Mouse (Mus musculus) naive thymus-derived CD4-positive, alpha-beta T cell, adult 5 months (primary cell): ENCODE measurements around the gene Anapc15. TPM values are rescaled to one million over a fixed set of nuclear protein-coding genes. Genes with fewer than 3 reads are reported as not detected.

Experiments used
- polyA plus RNA-seq: library from polyadenylated mRNA; unstranded; fragments of 100-300 nt; shearing (Covaris generic); gene quantifications from one replicate; pipeline ENCODE4 v1.2.1, GENCODE M21; 2017

The Anapc15 gene
- polyA plus RNA-seq = 46.6 TPM

GRCm38 (mm10) chr7:101863415-101863814 lies at the start of gene Anapc15:
TSS of gene Anapc15 (plus strand) at chr7:101863715.

DNA sequence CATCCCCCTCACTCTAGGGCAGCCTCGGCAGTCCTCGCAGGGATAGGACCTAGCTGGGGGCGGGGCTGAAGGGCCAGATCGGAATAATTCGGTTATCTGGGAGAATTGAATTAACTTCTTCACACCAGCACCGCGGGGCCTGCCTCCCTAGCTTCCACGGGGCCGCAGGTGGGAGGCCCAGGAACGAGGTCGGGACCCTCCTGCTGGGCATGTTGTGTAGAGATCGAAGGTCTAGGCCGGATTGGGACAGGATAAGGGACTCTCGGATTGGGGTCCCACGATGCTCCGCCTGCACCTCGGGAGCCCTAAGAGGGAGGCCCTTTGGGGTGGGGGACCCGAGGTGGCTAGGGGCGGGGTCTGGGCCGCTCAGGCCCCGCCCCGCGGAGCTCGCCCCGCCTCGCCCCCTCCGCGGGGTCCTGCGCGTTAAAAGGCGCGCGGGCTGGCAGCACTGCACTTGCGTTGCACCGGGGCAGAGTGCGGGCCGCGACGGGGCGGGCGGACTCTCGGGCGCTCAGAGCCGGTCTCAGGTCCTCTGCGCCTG lies 45.6 kb upstream of the Anapc15 start, which contains the start of gene Phox2a:
TSS of gene Phox2a (plus strand) at position 453 of the 541 bp plus-strand sequence.

DNA sequence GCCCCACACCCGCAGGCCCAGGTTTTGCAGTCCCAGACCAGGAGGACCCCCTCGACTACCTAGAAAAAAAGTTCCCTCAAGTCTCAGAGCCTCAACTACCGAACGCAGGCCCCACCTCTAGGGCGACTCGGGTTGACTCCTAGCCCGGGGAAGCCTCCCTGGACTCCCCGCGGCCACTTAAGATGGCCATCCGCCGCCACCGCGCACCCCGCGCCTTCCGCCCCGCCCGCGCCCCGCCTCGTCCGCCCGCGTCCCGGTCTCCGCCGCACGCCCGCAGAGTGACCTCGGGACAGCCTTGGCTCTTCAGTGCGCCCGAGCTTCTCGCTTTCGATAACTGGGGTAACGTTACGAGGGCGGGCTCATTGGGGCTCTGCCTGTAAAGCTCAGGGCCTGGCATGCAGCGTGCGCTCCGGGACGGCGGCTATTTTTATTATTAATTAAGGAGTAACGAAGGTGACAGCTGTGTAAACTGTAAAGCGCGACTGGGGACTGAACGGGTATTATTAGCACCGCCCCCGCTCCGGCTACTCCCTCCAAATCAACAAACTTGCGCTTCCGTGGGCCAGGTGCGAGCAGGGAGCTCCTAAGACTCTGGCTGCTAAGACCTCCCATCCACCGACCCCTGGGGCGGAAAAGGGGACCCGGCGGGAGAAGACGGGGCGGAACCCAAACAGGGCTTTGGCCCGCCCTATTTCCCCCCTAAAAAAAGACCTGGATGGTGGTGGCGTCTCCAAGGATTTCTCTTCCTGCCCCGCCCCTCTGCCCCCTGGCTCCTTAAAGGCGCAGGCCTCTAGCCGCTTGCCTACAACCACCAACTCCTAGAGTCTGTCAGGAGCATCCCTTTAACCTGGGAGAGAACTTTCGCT lies 25.7 kb upstream of the Anapc15 start, which contains the start of gene Inppl1:
TSS of gene Inppl1 (minus strand) at position 624 of the 866 bp plus-strand sequence.

DNA sequence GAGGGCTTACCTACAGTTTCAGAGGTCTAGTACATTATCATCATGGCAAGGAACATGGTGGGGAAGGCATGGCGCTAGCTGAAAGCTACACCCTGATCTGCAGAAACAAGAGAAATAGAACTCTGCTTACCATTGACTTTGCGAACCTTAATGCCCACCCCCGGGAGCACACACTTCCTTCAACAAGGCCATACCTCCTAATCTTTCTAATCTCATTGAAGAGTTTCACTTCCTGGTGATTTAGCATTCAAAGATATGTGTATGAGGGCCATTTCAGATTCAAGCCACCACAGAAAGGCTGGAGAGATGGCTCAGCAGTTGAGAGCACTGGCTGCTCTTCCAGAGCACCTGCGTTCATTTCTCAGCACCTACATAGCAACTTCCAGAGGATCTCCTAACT lies 6.4 kb upstream of the Anapc15 start, which contains the start of gene Folr2:
TSS of gene Folr2 (minus strand) at position 101 of the 400 bp plus-strand sequence.

DNA sequence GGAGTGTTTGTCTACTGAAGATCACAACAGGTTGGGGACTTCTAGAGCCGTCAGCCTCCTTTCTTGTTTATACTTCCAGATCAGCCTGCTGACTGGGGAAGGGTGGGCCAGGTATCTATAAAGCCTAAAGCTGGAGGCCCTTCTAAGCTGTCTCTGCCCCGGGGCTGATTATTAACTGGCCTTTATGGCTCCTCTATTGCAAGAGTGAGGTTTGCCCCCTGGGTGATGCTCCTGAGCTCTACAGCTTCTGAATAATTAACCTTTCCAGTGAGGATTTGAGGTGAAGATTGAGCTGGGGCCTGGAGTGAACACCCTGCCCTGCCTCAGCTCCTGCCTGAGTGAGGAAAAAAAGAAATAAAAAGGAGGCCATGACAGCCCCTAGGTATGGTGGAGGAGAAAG lies 7.1 kb downstream of the Anapc15 start, which contains the start of gene Folr1:
TSS of gene Folr1 (minus strand) at position 160 of the 400 bp plus-strand sequence.

DNA sequence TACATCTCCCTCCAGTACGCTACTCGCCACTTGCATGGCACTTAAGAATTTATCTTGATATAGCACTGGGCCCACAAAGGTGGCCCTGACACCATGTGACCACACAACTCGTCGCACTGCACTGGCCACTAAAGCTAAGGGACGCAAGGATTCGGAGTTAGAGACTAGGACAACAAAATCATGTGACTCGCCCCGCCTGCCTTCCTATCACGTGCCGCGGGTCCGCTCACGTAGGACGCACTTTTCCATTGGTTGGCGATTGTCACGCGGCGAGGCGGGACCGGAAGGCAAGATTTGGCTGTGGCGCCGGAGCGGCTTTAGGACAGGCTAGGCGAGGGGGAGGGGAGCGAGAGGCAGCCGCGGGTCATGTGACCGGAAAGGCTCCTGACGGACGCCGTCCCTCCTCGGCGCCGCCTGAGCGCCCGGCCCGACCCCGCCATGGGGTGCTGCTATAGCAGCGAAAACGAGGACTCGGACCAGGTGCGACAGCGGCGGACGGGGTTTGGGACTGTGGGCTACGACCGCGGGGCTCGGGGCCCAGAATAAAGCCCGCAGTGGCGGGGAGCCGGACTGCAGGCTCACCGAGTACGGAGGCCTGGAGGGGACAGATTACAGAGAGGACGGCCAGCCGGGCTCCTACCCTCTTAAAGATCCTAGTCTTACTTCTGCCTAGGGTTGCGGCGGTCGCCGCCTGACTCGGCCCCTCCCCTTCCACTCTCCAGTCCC lies 42.2 kb downstream of the Anapc15 start, which contains the start of gene Lamtor1:
TSS of gene Lamtor1 (plus strand) at position 344 of the 726 bp plus-strand sequence.

GRCm38 (mm10) chr7:101906287-101906681 lies 42.8 kb downstream of the Anapc15 start, which contains the start of gene Tomt:
TSS of gene Tomt (minus strand) at chr7:101906359.

GRCm38 (mm10) chr7:101933751-101934240 lies 70.3 kb downstream of the Anapc15 start, which contains the start of the genes Lrrc51 and Numa1:
TSS of gene Lrrc51 (minus strand) at chr7:101933895.
TSS of gene Numa1 (plus strand) at chr7:101934111.

Other genes starting within 250 kb of the Anapc15 start
- 31.2 TPM for gene Clpb, start 200.1 kb upstream of the Anapc15 start, polyA plus RNA-seq
- gene Phox2a, start 45.4 kb upstream of the Anapc15 start, polyA plus RNA-seq = not detected
- 0.66 TPM for gene Inppl1, start 25.5 kb upstream of the Anapc15 start, polyA plus RNA-seq
- gene Folr2, start 6.5 kb upstream of the Anapc15 start, polyA plus RNA-seq = not detected
- not detected for gene Folr1, start 7.1 kb downstream of the Anapc15 start, polyA plus RNA-seq
- gene Lamtor1, start 42.2 kb downstream of the Anapc15 start, polyA plus RNA-seq = 92.3 TPM
- 1.6 TPM for gene Tomt, start 42.6 kb downstream of the Anapc15 start, polyA plus RNA-seq
- gene Lrrc51, start 70.2 kb downstream of the Anapc15 start, polyA plus RNA-seq = 1.1 TPM
- 197 TPM for gene Numa1, start 70.4 kb downstream of the Anapc15 start, polyA plus RNA-seq
- gene Il18bp, start 155.0 kb downstream of the Anapc15 start, polyA plus RNA-seq = 2.8 TPM
- 23.8 TPM for gene Rnf121, start 201.8 kb downstream of the Anapc15 start, polyA plus RNA-seq
- gene Xndc1, start 201.8 kb downstream of the Anapc15 start, polyA plus RNA-seq = 43.4 TPM
- gene Xntrpc, start 202.0 kb downstream of the Anapc15 start, polyA plus RNA-seq = 1.5 TPM
- gene Trpc2, start 219.4 kb downstream of the Anapc15 start, polyA plus RNA-seq = 0.45 TPM
- gene Art1, start 238.0 kb downstream of the Anapc15 start, polyA plus RNA-seq = not detected
- gene Art5, start 245.8 kb downstream of the Anapc15 start, polyA plus RNA-seq = 0.27 TPM